Mouse (Mus musculus) neutrophil, adult 65 days (primary cell): ENCODE measurements around the gene C1qtnf1. TPM values are rescaled to one million over a fixed set of nuclear protein-coding genes. Genes with fewer than 3 reads are reported as not detected.

Experiments
- total RNA-seq: library from RNA; stranded (reverse); gene quantifications from 2 replicates; pipeline ENCODE4 v1.2.4, GENCODE M21; 2023

The C1qtnf1 gene
- total RNA-seq = not detected in 2 replicates

DNA sequence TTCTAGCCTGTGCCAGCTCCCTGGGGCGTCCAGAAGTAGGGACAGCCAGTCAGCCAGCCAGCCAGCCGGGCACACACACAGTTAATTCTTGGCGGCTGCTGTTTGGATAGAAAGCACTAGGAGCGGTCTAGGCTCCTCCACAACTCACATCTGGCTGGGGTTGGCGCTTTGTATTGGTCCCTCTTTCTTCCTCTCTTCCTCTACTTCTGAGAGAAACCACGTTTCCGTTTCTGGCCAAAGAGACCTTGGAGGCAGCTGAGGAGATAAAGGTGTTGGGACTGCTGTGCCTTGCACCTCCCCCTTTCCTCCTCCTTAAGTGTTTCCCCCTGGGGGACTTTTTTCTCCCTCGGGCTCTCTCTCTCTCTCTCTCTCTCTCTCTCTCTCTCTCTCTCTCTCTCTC lies at the start of gene C1qtnf1:
Gene C1qtnf1, plus strand, starts transcription at position 218 of the 400 bp plus-strand sequence.

DNA sequence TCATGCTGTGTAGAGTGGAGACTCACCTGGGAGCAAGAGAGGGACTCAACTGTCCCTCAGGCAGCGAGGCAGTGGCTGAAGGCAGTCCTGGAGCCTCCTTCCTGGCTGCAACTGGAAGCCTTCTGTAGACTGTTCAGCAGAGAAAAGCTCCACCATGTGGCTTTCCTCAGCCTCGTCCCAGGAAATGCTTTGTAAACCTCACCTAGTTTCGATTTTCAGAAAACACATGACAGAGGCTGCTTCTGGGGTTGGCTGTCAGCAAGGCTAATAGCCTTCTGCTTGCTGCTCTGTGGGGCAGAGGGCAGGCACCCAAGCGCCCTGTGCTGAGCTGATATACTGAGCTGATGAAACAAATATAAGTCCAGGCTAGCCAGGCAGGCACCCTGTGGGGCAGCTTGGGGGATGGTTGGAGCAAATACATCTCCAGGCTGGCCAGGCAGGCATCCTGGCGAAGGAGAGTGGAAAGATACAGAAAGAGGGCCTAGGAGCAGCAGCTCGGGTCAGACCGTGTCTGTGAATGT lies 26.2 kb upstream of the C1qtnf1 start, which contains the start of gene Lgals3bp:
Gene Lgals3bp, minus strand, starts transcription at position 333 of the 521 bp plus-strand sequence.

DNA sequence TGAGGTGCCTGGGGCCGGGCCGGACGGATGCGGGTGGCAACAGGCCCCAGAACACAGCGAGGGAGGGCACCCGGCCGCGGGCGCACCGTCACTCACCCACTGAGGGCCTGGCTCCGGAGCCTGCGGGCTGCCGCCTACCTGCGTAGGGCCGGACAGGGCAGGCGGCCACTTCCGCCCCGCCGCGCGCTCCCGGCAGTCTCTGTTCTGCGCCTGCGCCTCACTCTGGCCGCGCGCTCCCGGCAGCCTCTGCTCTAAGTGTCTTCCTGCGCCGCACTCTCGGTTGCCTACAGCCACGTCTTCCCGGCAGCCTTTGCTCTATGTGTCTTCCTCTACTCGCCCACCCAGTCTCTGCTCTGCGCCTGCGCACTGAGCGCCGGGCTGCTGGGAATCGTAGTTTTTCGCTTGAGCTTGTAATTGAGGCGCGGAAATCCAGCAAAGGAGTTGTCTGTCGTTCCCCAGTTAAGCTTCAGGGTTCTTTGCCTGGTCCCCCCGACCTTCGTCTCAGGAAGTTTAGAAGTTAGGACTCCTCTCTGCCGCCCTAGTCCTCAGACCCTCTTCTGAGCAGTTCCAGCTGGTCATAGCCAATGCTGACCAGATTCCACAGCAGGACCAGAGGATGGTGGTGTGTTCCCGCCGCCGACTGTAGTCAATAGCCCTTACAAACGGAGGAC lies 9.0 kb upstream of the C1qtnf1 start, which contains the start of gene Cant1:
Gene Cant1, minus strand, starts transcription at position 253 of the 671 bp plus-strand sequence.

GRCm38 (mm10) chr11:118476396-118477373 lies 48.7 kb downstream of the C1qtnf1 start, which contains the start of gene Engase:
Engase (plus strand) TSS chr11:118476829.

Other genes starting within 250 kb of the C1qtnf1 start
- gene Cyth1, start 179.6 kb upstream of the C1qtnf1 start, total RNA-seq = 43.2 and 71.7 TPM in 2 replicates
- 10.8 and 19.8 TPM in 2 replicates for gene Usp36, start 138.0 kb upstream of the C1qtnf1 start, total RNA-seq
- gene Cep295nl, start 85.7 kb upstream of the C1qtnf1 start, total RNA-seq = 11.3 and 28.7 TPM in 2 replicates
- 144 and 148 TPM in 2 replicates for gene Timp2, start 72.5 kb upstream of the C1qtnf1 start, total RNA-seq
- gene Lgals3bp, start 26.1 kb upstream of the C1qtnf1 start, total RNA-seq = 7.4 and 8.2 TPM in 2 replicates
- gene Cant1, start 9.1 kb upstream of the C1qtnf1 start, total RNA-seq = 23.3 and 27.4 TPM in 2 replicates
- gene Engase, start 48.6 kb downstream of the C1qtnf1 start, total RNA-seq = 1.9 and 3.4 TPM in 2 replicates